Mouse (Mus musculus) thymus, postnatal 4 days (tissue): ENCODE data around the gene Abi3bp.

ENCODE experiments used
- DNase-seq: peaks from one replicate; pipeline ENCODE4 v3.0.0; 2021

Abi3bp gene

GRCm38 (mm10) chr16:56696448-56696847 lies 218.8 kb downstream of the Abi3bp start:
- DNase-seq: no peak

DNA sequence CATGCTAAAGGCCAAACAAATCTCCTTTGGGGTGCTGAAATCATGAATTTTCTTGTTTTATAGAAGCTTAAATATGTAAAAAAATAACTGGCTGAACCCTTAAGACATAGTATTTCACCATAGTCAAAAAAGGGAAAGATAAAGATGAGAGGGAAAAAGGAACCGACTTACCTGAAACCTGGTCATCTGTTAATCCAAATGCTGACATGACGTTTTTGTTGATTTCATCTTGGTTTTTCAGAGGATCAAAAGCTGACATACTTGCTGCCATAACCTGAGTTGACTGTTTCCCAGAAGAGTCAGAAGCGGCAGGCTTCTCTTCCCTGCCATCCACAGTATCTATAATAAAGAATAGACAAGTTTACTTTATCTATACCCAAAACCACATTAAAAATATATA lies 223.2 kb downstream of the Abi3bp start:
- DNase-seq: no peak

DNA sequence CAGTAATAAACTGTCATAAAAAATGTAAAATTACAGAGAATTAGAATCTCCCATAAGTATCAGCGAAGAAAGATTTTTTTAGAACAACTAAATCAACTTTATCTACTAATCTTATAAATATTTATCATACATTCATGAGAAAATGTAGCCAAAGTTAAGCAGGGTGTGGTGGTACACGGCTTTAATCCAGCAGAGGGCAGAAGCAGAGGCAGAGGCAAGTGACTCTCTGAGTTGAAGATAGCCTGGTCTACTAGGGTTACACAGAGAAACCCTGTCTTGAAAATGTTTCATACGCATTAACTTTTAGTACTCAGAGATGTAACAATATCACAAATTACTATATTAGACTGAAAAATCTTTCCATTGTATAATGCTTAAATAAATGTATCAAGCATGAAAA lies 228.1 kb downstream of the Abi3bp start:
- no peak for DNase-seq

- no peak for DNase-seq
Measured at GRCm38 (mm10) chr16:56710071-56710470, 232.4 kb downstream of the Abi3bp start.

DNA sequence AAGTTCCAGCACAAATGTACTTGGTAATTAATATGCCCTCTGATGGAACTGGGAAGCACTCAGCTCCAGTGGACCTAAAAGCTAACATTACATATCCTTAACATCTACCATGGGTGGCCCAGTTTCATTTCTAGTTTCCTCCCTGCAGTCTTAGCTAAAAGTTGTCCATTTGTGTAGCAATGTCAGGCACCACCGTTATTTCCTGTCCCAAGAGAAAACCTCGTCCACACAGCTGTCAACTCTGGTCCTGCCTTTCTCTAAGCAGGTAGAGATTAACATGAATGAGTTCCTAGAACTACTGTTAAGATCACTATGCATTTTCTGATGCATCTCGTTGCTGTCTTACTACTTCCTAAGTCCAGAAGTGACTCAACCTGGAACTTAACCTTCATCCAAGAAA lies 237.9 kb downstream of the Abi3bp start:
- no peak for DNase-seq

DNA sequence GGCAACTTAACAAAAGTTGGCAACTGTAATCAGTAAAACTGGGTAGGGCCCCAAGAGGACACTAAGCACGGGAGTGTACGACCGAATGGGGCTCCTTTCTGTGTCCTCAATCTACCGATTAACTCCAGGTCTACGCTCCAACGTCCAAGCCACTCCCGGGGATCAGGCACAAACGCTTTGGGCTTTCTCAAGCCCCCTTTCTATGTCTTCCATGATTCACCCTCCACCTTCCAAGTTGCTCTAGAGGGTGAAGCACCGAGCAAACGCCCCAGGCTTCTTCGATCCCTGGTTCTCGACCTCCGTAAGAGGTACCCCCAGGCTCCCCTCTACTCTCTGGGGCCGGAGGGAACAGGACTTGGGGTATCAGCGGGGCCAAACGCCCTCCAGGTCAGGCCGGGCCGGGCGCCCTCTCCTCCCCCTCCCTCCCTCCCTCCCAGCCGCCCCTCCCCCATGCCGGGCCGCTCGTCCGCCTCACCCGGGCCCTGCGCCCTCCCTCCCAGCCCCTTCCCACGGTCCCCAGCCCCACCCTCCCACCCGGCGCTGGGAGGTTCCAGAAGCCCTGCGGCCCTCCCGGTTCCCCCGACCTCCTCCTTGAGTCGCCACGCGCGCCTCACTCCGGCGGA lies 239.0 kb downstream of the Abi3bp start:
- DNase-seq: no peak

- DNase-seq: peak; percentile 99
Measured at GRCm38 (mm10) chr16:56717224-56718200, 239.8 kb downstream of the Abi3bp start, which contains the start of gene Tfg. Tfg (minus strand) TSS chr16:56717450.

DNA sequence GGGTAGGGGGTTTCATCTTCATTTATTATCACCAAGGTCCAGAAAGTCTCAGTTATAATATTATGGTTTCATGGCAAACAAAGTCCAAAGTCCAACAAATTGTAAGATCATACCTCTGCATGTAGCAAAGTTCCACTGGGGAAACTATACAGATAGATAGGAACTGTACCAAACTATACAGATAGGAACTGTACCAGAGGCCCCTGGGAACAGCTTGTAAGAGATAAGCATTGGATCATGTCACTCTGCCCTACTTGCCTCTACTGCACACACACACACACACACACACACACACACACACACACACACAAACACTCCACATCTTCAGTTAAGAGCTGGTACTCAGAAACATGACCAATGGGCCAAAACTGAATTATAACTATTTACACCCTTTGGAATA lies 241.4 kb downstream of the Abi3bp start:
- DNase-seq: no peak

DNA sequence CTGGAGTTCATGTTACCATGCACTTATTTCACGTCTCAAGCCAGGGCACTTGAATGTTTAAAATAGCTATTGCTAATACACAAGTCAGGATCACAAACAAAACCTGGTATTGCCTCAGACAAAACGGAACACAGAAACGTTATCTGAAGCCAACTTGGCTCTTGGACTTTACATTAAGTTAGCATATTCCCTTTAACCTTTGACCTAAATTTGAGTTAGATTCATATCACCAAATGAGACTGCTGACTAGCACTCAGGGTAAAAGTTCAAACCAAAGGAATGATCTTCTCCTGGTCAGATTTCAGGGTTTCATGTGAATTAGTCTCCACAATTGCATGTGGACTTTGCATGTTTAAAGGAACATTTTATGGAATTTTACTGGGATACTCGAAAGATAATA lies 244.7 kb downstream of the Abi3bp start:
- no peak for DNase-seq

GRCm38 (mm10) chr16:56724927-56725326 lies 247.2 kb downstream of the Abi3bp start:
- no peak for DNase-seq

DNA sequence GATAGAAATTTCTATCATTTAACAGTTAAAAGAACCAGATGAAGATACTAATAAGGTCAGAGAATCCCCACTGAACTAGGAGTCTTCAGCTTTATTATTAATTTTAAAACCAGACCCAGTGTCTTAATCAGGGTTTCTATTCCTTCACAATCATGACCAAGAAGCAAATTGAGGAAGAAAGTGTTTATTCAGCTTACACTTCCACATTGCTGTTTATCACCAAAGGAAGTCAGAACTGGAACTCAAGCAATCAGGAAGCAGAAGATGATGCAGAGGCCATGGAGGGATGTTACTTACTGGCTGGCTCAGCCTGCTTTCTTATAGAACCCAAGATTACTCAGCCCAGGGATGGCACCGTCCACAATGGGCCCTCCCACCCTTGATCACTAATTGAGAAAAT lies 251.4 kb downstream of the Abi3bp start:
- no peak for DNase-seq
